Mouse (Mus musculus) embryonic facial prominence, embryonic 14.5 days (tissue): ENCODE measurements around the gene Atrip. TPM values are rescaled to one million over a fixed set of nuclear protein-coding genes. Genes with fewer than 3 reads are reported as not detected.
A peak's percentile ranks its signal among the peaks of the same experiment; 100 is the strongest.

ENCODE experiments used
- ATAC-seq: fragments of 200-750 bp; cut with Nextera tagmentation; 2 replicates; pipeline ENCODE4 v1.8.0; 2017; ENCODE audit warnings: low read depth, moderate number of reproducible peaks, moderate TSS enrichment
- DNase-seq: peaks from one replicate; pipeline ENCODE4 v3.0.0-alpha.2; 2015; ENCODE audit warnings: low spot score
- H3K27ac ChIP-seq: fragments of 300-500 bp; sonication (generic); replicated peaks from 2 replicates; pipeline ENCODE4 v1.5.1; 2014; ENCODE audit warnings: low read depth, mild to moderate bottlenecking, low read length, moderate library complexity
- H3K27me3 ChIP-seq: fragments of 300-500 bp; sonication (generic); replicated peaks from 2 replicates; pipeline ENCODE4 v1.6.1; 2014; ENCODE audit warnings: low read length; ENCODE audit not compliant: control insufficient read depth, insufficient read depth
- H3K36me3 ChIP-seq: fragments of 300-500 bp; sonication (generic); 2 replicates; pipeline ENCODE4 v1.6.1; 2014; ENCODE audit warnings: low read length, mixed read lengths; ENCODE audit not compliant: control insufficient read depth, insufficient read depth
- H3K4me1 ChIP-seq: fragments of 300-500 bp; sonication (generic); 2 replicates; pipeline ENCODE4 v1.6.1; 2014; ENCODE audit warnings: antibody characterized with exemption, low read length; ENCODE audit not compliant: control insufficient read depth, insufficient read depth
- H3K4me2 ChIP-seq: fragments of 300-500 bp; sonication (generic); 2 replicates; pipeline ENCODE4 v1.6.1; 2014; ENCODE audit warnings: low read depth, mild to moderate bottlenecking, low read length, moderate library complexity, mixed read lengths
- H3K4me3 ChIP-seq: fragments of 300-500 bp; sonication (generic); 2 replicates; pipeline ENCODE4 v1.5.1; 2014; ENCODE audit warnings: low read depth, mild to moderate bottlenecking, low read length
- H3K9ac ChIP-seq: fragments of 300-500 bp; sonication (generic); 2 replicates; pipeline ENCODE4 v1.6.1; 2014; ENCODE audit warnings: low read depth, mild to moderate bottlenecking, low read length, moderate library complexity, mixed read lengths
- H3K9me3 ChIP-seq: fragments of 300-500 bp; sonication (generic); 2 replicates; pipeline ENCODE4 v1.6.1; 2016; ENCODE audit warnings: low read length; ENCODE audit not compliant: control insufficient read depth
- WGBS: fragments of 180-500 bp; shearing (Covaris S2); extraction: QIAGEN DNeasy Blood & Tissue Kit; methylation state at CpG from one replicate; pipeline ENCODE4 v1.1.7; 2014; 5-methylcytosine and 5-hydroxymethylcytosine counted together
- polyA plus RNA-seq: library from polyadenylated mRNA; unstranded; fragments of >200 nt; fragmentation: Nextera tagmentation; extraction: Ambion mirVana; gene quantifications from 2 replicates; pipeline ENCODE4 v1.2.1, GENCODE M21; 2014

Gene Atrip
- polyA plus RNA-seq, 1 experiment from 2014 or later, result 19.5 TPM

DNA sequence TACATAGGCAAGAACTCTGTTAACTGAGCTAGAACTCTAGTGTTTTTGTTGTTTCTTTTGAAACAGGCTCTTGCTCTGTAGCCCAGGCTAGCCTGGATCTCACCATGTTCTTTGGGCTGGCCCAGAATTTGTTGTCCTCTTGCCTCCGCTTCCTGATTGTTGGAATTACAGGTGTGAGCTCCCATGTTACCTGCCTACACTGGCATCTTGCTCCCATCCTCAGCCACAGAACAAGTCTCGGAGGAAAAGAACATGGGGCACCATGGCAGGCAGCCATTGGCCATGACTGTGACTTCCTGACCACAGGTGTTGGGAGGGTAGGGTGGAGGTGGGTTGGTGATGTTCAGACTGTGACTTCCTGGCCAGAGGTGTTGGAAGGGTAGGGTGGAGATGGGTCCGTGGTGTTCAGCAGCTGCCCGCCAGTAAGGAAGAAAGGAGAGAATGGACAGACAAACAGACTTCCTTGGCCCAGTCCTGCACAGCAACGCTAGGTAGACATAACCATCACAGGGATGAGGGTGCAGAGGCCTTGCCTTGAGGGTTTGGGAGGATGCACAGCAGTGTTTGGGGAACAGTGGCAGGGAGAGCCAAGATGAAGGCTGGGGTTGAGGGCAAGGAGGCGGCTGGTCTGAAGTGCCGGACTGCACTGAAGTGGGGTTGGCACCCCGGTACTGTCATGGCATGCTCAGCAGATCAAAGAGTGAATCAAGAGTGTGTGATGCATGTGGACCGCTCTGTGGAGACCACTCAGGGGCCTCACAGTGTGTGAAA is 21.2 kb downstream of the Atrip start:
- Histone ChIP-seq H3K36me3 (peaks cover 52% of the 10 kb centered on the region), H3K27ac (no peak overlapping the region), H3K4me1 (peaks cover 6% of the 10 kb centered on the region), H3K4me3 (no peak overlapping the region), H3K27me3 (no peaks in the 10 kb centered on the region), H3K4me2 (no peak overlapping the region), H3K9ac (no peak overlapping the region), H3K9me3 (no peaks in the 10 kb centered on the region)
- DNase-seq (no peak), ATAC-seq (no peak)
- WGBS, result 83% methylated on average over 9 of the region's 9 CpGs

GRCm38 (mm10) chr9:109051651-109052489 is 22.1 kb downstream of the Atrip start:
- no peak for ATAC-seq
- Histone ChIP-seq H3K9ac (no peak overlapping the region), H3K4me3 (no peak overlapping the region), H3K4me2 (no peak overlapping the region), H3K4me1 (peaks cover 6% of the 10 kb centered on the region), H3K9me3 (no peaks in the 10 kb centered on the region), H3K27ac (no peak overlapping the region), H3K27me3 (no peaks in the 10 kb centered on the region), H3K36me3 (peaks cover 44% of the 10 kb centered on the region)
- WGBS, result 92% methylated on average over 10 of the region's 10 CpGs
- no peak for DNase-seq

DNA sequence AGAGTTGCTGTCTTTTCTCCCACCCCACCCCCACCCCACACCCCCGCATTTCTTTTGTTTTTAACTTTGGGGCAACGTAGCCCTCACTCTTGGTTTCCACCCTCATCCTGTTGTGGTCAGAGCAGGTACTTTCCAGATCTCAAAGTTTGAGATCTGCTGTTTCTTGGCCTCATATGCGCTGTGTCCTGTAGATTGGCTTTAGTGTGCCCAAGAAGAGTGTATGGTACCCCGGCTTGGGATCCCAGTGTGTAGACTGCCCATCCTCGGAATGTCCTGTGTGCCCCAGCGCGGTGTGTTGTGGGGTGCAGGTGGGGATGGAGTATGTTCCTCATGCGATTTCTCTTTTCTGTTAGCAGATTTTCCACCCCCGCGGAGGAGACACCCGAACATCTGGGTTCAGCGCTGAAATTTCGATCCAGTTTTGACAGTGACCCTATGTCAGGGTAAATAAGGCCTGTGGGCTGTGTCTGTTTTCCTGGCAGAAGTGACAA is 22.9 kb downstream of the Atrip start:
- H3K4me3 ChIP-seq, result no peak overlapping the region
- H3K4me1 ChIP-seq, result peaks cover 6% of the 10 kb centered on the region
- H3K27ac ChIP-seq, result no peak overlapping the region
- peaks cover 36% of the 10 kb centered on the region for H3K36me3 ChIP-seq
- ATAC-seq (no peak), DNase-seq (no peak)
- 86% methylated on average over 13 of the region's 13 CpGs for WGBS
- no peaks in the 10 kb centered on the region for H3K27me3 ChIP-seq
- H3K9me3 ChIP-seq, result no peaks in the 10 kb centered on the region
- H3K4me2 ChIP-seq, result no peak overlapping the region
- no peak overlapping the region for H3K9ac ChIP-seq

- no peaks in the 10 kb centered on the region for H3K27me3 ChIP-seq
- WGBS, result 62% methylated on average over 3 of the region's 3 CpGs
- H3K27ac ChIP-seq, result no peak overlapping the region
- H3K4me3 ChIP-seq, result no peak overlapping the region
- ATAC-seq (no peak), DNase-seq (no peak)
- H3K4me1 ChIP-seq, result peaks cover 6% of the 10 kb centered on the region
- no peak overlapping the region for H3K4me2 ChIP-seq
- H3K36me3 ChIP-seq, result peaks cover 32% of the 10 kb centered on the region
- no peaks in the 10 kb centered on the region for H3K9me3 ChIP-seq
- no peak overlapping the region for H3K9ac ChIP-seq
These were observed 23.3 kb downstream of the Atrip start for GRCm38 (mm10) chr9:109050674-109050997.

GRCm38 (mm10) chr9:109049996-109050673 is 23.8 kb downstream of the Atrip start:
- H3K36me3 ChIP-seq, result peaks cover 32% of the 10 kb centered on the region
- H3K9me3 ChIP-seq, result no peaks in the 10 kb centered on the region
- ATAC-seq, result no peak
- peaks cover 2% of the 10 kb centered on the region for H3K4me1 ChIP-seq
- no peak overlapping the region for H3K27ac ChIP-seq
- WGBS, result 79% methylated on average over 9 of the region's 9 CpGs
- no peaks in the 10 kb centered on the region for H3K27me3 ChIP-seq
- no peak for DNase-seq
- H3K4me3 ChIP-seq, result no peak overlapping the region
- H3K4me2 ChIP-seq, result no peak overlapping the region
- H3K9ac ChIP-seq, result no peak overlapping the region

DNA sequence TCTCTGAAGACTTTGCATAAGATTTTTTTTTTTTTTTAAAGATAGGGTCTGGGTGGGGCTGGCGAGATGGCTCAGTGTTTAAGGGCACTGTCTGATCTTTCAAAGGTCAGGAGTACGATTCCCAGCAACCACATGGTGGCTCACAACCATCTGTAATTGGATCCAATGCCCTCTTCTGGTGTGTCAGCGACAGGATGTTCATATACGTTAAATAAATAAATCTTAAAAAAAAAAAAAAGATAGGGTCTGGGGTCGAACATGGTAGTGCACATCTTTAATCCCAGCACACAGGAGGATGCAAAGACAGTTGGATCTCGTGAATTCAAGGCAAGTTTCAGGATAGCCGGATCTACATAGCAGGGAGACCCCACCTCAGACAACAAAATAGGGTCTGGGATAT is 24.6 kb downstream of the Atrip start:
- no peak for ATAC-seq
- whole genome bisulfite sequencing, result 71% methylated on average over 7 of the region's 7 CpGs

GRCm38 (mm10) chr9:109046306-109046705 is 27.6 kb downstream of the Atrip start:
- Histone ChIP-seq H3K27ac (no peak overlapping the region), H3K9me3 (no peaks in the 10 kb centered on the region), H3K4me2 (no peak overlapping the region), H3K4me3 (no peak overlapping the region), H3K4me1 (peaks cover under 1% of the 10 kb centered on the region; the same call in 1 of the 2 replicates), H3K9ac (no peak overlapping the region), H3K27me3 (no peaks in the 10 kb centered on the region), H3K36me3 (peaks cover 20% of the 10 kb centered on the region)
- DNase-seq (no peak), ATAC-seq (no peak)
- 36% methylated on average over 5 of the region's 5 CpGs for WGBS

More for the DNA sequence above, 24.6 kb downstream of the Atrip start:
- Histone ChIP-seq H3K27me3 (no peaks in the 10 kb centered on the region), H3K4me3 (no peak overlapping the region), H3K4me2 (no peak overlapping the region), H3K27ac (no peak overlapping the region), H3K9me3 (no peaks in the 10 kb centered on the region), H3K4me1 (no peaks in the 10 kb centered on the region; the same call in 1 of the 2 replicates), H3K9ac (no peak overlapping the region), H3K36me3 (peaks cover 32% of the 10 kb centered on the region)
- no peak for DNase-seq

- no peak for ATAC-seq
These were observed 32.6 kb downstream of the Atrip start for GRCm38 (mm10) chr9:109041351-109041750.

More at GRCm38 (mm10) chr9:109041351-109041750, 32.6 kb downstream of the Atrip start:
- H3K9me3 ChIP-seq, result no peaks in the 10 kb centered on the region
- no peak overlapping the region for H3K27ac ChIP-seq
- no peaks in the 10 kb centered on the region for H3K36me3 ChIP-seq
- no peak overlapping the region for H3K9ac ChIP-seq
- 76% methylated on average over 7 of the region's 7 CpGs for WGBS
- no peak overlapping the region for H3K4me3 ChIP-seq
- H3K27me3 ChIP-seq, result no peaks in the 10 kb centered on the region
- peaks cover 24% of the 10 kb centered on the region for H3K4me1 ChIP-seq
- DNase-seq, result no peak
- H3K4me2 ChIP-seq, result peak overlapping the region; percentile 54; the same call in 1 of the 2 replicates
